ENCODE assay signal across 8 mouse cellular contexts in genomic region chr9:50751323-50751722, GRCm38 (mm10). TPM values are rescaled to one million over a fixed set of nuclear protein-coding genes. Genes with fewer than 3 reads are reported as not detected.
A peak's percentile ranks its signal among the peaks of the same experiment; 100 is the strongest.
DNase-seq lines count a peak whose midpoint lies in the region; ATAC-seq lines count a peak whose summit lies in the region.

Gene Cryab, plus strand, starts transcription at chr9:50751325.

- H3K27ac ChIP-seq in kidney, embryonic 16.5 days (ENCODE audit: low read length): peak within 1 kb of the TSS; percentile 81
- no peak within 1 kb of the TSS; the same call in 1 of the 2 replicates for H3K27ac ChIP-seq in intestine, embryonic 14.5 days (ENCODE audit: low read depth)
- peak within 1 kb of the TSS; percentile 52; the same call in 1 of the 2 replicates for H3K27ac ChIP-seq in stomach, embryonic 14.5 days (ENCODE audit: low read length)

- no peak for ATAC-seq in kidney, embryonic 16.5 days (ENCODE audit: low FRiP score, low TSS enrichment)
- ATAC-seq in intestine, embryonic 14.5 days (replicated peaks; ENCODE audit: low FRiP score, low TSS enrichment, low read depth): no peak
- no peak for ATAC-seq in stomach, embryonic 14.5 days (ENCODE audit: insufficient number of reproducible peaks, insufficient read depth, low FRiP score, low read depth)

- H3K9me3 ChIP-seq in kidney, embryonic 16.5 days (ENCODE audit: low read length): no peaks in the 10 kb centered on the region
- H3K9me3 ChIP-seq in intestine, embryonic 14.5 days (ENCODE audit: control insufficient read depth, low read length): no peaks in the 10 kb centered on the region
- no peaks in the 10 kb centered on the region for H3K9me3 ChIP-seq in stomach, embryonic 14.5 days (ENCODE audit: control insufficient read depth, low read depth, low read length)

- peaks cover 17% of the 10 kb centered on the region for H3K4me1 ChIP-seq in kidney, embryonic 16.5 days (ENCODE audit: insufficient read depth, low read length)
- H3K4me1 ChIP-seq in intestine, embryonic 14.5 days (replicated peaks; ENCODE audit: control insufficient read depth, insufficient read depth, low read length): no peaks in the 10 kb centered on the region; the same call in 1 of the 2 replicates
- H3K4me1 ChIP-seq in stomach, embryonic 14.5 days (ENCODE audit: control insufficient read depth, insufficient read depth, low read length): peaks cover 9% of the 10 kb centered on the region; the same call in 1 of the 2 replicates

- WGBS in kidney, embryonic 16.5 days: 73% methylated on average over 22 of the region's 22 CpGs
- 72% methylated on average over 22 of the region's 22 CpGs for WGBS in intestine, embryonic 14.5 days
- WGBS in stomach, embryonic 14.5 days: 67% methylated on average over 22 of the region's 22 CpGs

- no peak within 1 kb of the TSS for H3K4me2 ChIP-seq in kidney, embryonic 16.5 days (replicated peaks; ENCODE audit: low read depth, low read length)
- H3K4me2 ChIP-seq in intestine, embryonic 14.5 days (ENCODE audit: low read length): no peak within 1 kb of the TSS
- H3K4me2 ChIP-seq in stomach, embryonic 14.5 days (replicated peaks; ENCODE audit: low read depth, low read length): 0 out of 2 replicates have a peak within 1 kb of the TSS, but pooled peaks have one; percentile 10

- 0 out of 2 replicates have a peak within 1 kb of the TSS, but pooled peaks have one; percentile 22 for H3K9ac ChIP-seq in kidney, embryonic 16.5 days (replicated peaks; ENCODE audit: low read length)
- H3K9ac ChIP-seq in intestine, embryonic 14.5 days (ENCODE audit: low read length): no peak within 1 kb of the TSS
- H3K9ac ChIP-seq in stomach, embryonic 14.5 days (replicated peaks; ENCODE audit: low read depth, low read length): no peak within 1 kb of the TSS

- no peak for DNase-seq in kidney, adult 11 months
- DNase-seq in MN1 (ENCODE audit: low spot score): peak; percentile 15
- peak; percentile 28 for DNase-seq in gastrocnemius, postnatal 10 days
- DNase-seq in intestine, embryonic 14.5 days (ENCODE audit: low spot score): no peak
- no peak for DNase-seq in urinary bladder, postnatal 25 days (ENCODE audit: low spot score)
- no peak for DNase-seq in kidney, adult 18-20 months

- H3K4me3 ChIP-seq in kidney, embryonic 16.5 days (ENCODE audit: low read length): no peak within 1 kb of the TSS
- no peak within 1 kb of the TSS for H3K4me3 ChIP-seq in intestine, embryonic 14.5 days (ENCODE audit: low read depth, low read length)
- no peak within 1 kb of the TSS for H3K4me3 ChIP-seq in stomach, embryonic 14.5 days (ENCODE audit: low read depth, low read length)

- no peaks in the 10 kb centered on the region for H3K27me3 ChIP-seq in kidney, embryonic 16.5 days (ENCODE audit: insufficient read depth, low read length)
- no peaks in the 10 kb centered on the region for H3K27me3 ChIP-seq in intestine, embryonic 14.5 days (replicated peaks; ENCODE audit: control insufficient read depth, insufficient read depth, low read length)
- H3K27me3 ChIP-seq in stomach, embryonic 14.5 days (ENCODE audit: control insufficient read depth, insufficient read depth, low read length): no peaks in the 10 kb centered on the region

- no peaks in the 10 kb centered on the region for H3K36me3 ChIP-seq in kidney, embryonic 16.5 days (ENCODE audit: insufficient read depth, low read length)
- no peaks in the 10 kb centered on the region for H3K36me3 ChIP-seq in intestine, embryonic 14.5 days (ENCODE audit: control insufficient read depth, insufficient read depth, low read length)
- no peaks in the 10 kb centered on the region for H3K36me3 ChIP-seq in stomach, embryonic 14.5 days (ENCODE audit: control insufficient read depth, insufficient read depth, low read length)

RNA-seq across cellular contexts. Expression of gene Cryab, which starts in this region (rescaled TPM):
- polyA plus RNA-seq in kidney, embryonic 16.5 days (2015; fragmentation: Nextera tagmentation; extraction: Ambion mirVana): 54.3 and 57.4 TPM in 2 replicates
- total RNA-seq in gastrocnemius, postnatal 10 days (2021): 100 to 1,000 TPM; 667 to 687 TPM
- 41.5 and 44.4 TPM in 2 replicates for polyA plus RNA-seq in intestine, embryonic 14.5 days (2014; fragmentation: Nextera tagmentation; extraction: Ambion mirVana)
- 43.7 and 47.9 TPM in 2 replicates for polyA plus RNA-seq in stomach, embryonic 14.5 days (2014; fragmentation: Nextera tagmentation; extraction: Ambion mirVana)

Comparison
In these comparisons a context has a peak if more than half of its experiments do, and no peak if none do; other contexts are left out.
1. DNase-seq: peak in MN1 (single experiment) and gastrocnemius, postnatal 10 days (single experiment); none in kidney, adult 11 months (single experiment), intestine, embryonic 14.5 days (single experiment), urinary bladder, postnatal 25 days (single experiment) and kidney, adult 18-20 months (single experiment).